Comparison of ENCODE assay signal across 15 mouse cellular contexts in genomic region chr4:135883881-135884516, GRCm38 (mm10). TPM values are rescaled to one million over a fixed set of nuclear protein-coding genes. Genes with fewer than 3 reads are reported as not detected.
DNase-seq lines count a peak whose midpoint lies in the region; ATAC-seq lines count a peak whose summit lies in the region.
"Had no signal": no experiment of that assay in that cellular context is flagged by ENCODE, and none has a peak within 500 bp of the region (broad histone marks: within the 10 kb centered on the region; RNA-seq: fewer than 3 reads in every experiment).

No protein-coding gene starts in this region.

- no peaks in the 10 kb centered on the region for H3K36me3 ChIP-seq in hindbrain, embryonic 10.5 days
- H3K36me3 ChIP-seq in hindbrain, embryonic 16.5 days (ENCODE audit: control insufficient read depth, insufficient read depth, low read length) = no peaks in the 10 kb centered on the region
- H3K36me3 ChIP-seq in megakaryocyte, embryonic 14.5 days (replicated peaks; ENCODE audit: low read length) = no peaks in the 10 kb centered on the region
- H3K36me3 ChIP-seq: midbrain, embryonic 15.5 days had no signal

- peaks cover 29% of the 10 kb centered on the region for H3K4me1 ChIP-seq in hindbrain, embryonic 10.5 days (replicated peaks)
- H3K4me1 ChIP-seq in hindbrain, embryonic 16.5 days (ENCODE audit: control insufficient read depth, insufficient read depth, low read depth, low read length) = no peaks in the 10 kb centered on the region
- H3K4me1 ChIP-seq in megakaryocyte, embryonic 14.5 days = peaks cover 44% of the 10 kb centered on the region
- H3K4me1 ChIP-seq: midbrain, embryonic 15.5 days had no signal

- no peaks in the 10 kb centered on the region for H3K9me3 ChIP-seq in hindbrain, embryonic 10.5 days
- H3K9me3 ChIP-seq in hindbrain, embryonic 16.5 days (ENCODE audit: control insufficient read depth, low read length) = no peaks in the 10 kb centered on the region
- H3K9me3 ChIP-seq in megakaryocyte, embryonic 14.5 days = no peaks in the 10 kb centered on the region
- H3K9me3 ChIP-seq: midbrain, embryonic 15.5 days had no signal

- H3K9ac ChIP-seq in hindbrain, embryonic 16.5 days (ENCODE audit: low read depth, low read length) = no peak overlapping the region
- H3K9ac ChIP-seq: liver, embryonic 14.5 days; midbrain, embryonic 15.5 days had no signal

- no peaks in the 10 kb centered on the region for H3K27me3 ChIP-seq in hindbrain, embryonic 10.5 days (ENCODE audit: insufficient read depth, poor library complexity, severe bottlenecking)
- H3K27me3 ChIP-seq in hindbrain, embryonic 16.5 days (replicated peaks; ENCODE audit: control insufficient read depth, insufficient read depth, low read length) = no peaks in the 10 kb centered on the region
- H3K27me3 ChIP-seq in megakaryocyte, embryonic 14.5 days (replicated peaks) = peaks cover 9% of the 10 kb centered on the region
- H3K27me3 ChIP-seq: midbrain, embryonic 15.5 days had no signal

- H3K4me3 ChIP-seq in hindbrain, embryonic 10.5 days = no peak overlapping the region
- H3K4me3 ChIP-seq in hindbrain, embryonic 16.5 days (ENCODE audit: low read length) = no peak overlapping the region
- H3K4me3 ChIP-seq in megakaryocyte, embryonic 14.5 days (replicated peaks) = peak overlapping the region; percentile 54
- H3K4me3 ChIP-seq: midbrain, embryonic 15.5 days had no signal

- WGBS in hindbrain, embryonic 10.5 days = 62% methylated on average over 7 of the region's 7 CpGs
- WGBS in hindbrain, embryonic 16.5 days = 71% methylated on average over 7 of the region's 7 CpGs

- H3K4me2 ChIP-seq in hindbrain, embryonic 16.5 days (ENCODE audit: low read length) = no peak overlapping the region
- H3K4me2 ChIP-seq: midbrain, embryonic 15.5 days had no signal

- no peak for DNase-seq in hindbrain, embryonic 10.5 days (ENCODE audit: low spot score)
- DNase-seq in induced T-regulatory cell, adult 2 months (ENCODE audit: low read depth) = peak; percentile 55
- peak; percentile 65 for DNase-seq in thymus, postnatal 4 days
- no peak for DNase-seq in cerebellum, adult 18-20 months
- DNase-seq: cerebellum, adult 11-12 months; gastrocnemius, postnatal 36 days; heart, postnatal 10 days; lung, postnatal 36 days had no signal

- H3K27ac ChIP-seq in hindbrain, embryonic 10.5 days = peak overlapping the region; percentile 14; the same call in 1 of the 2 replicates
- no peak overlapping the region for H3K27ac ChIP-seq in hindbrain, embryonic 16.5 days (ENCODE audit: low read depth, low read length)
- H3K27ac ChIP-seq: hindbrain, postnatal 0 days; liver, embryonic 14.5 days; midbrain, embryonic 15.5 days had no signal

- no peak for ATAC-seq in hindbrain, embryonic 16.5 days
- ATAC-seq in megakaryocyte, adult 5-6 weeks (ENCODE audit: poor library complexity, severe bottlenecking) = no peak
- ATAC-seq: forebrain, embryonic 16.5 days; hindbrain, postnatal 0 days; midbrain, embryonic 15.5 days had no signal

RNA-seq across cellular contexts. Expression of gene Pnrc2, which starts 10.3 kb away (rescaled TPM):
- 171 and 204 TPM in 2 replicates for polyA plus RNA-seq in hindbrain, embryonic 10.5 days (2016; fragmentation: Nextera tagmentation; extraction: Ambion mirVana)
- 98.2 and 103 TPM in 2 replicates for polyA plus RNA-seq in hindbrain, embryonic 16.5 days (2015; fragmentation: Nextera tagmentation; extraction: Ambion mirVana)
- 6.2 TPM in 1 of 2 replicates, not detected in the other for polyA plus RNA-seq in megakaryocyte, embryonic 14.5 days (2012; ENCODE audit: insufficient read depth, low replicate concordance)
- 248 and 273 TPM in 2 replicates for total RNA-seq in megakaryocyte, adult 5-6 weeks (2015)
- total RNA-seq in megakaryocyte, adult 5-6 weeks (2017) = 249 and 251 TPM in 2 replicates

RNA-seq across cellular contexts. Expression of gene Cnr2, which starts 11.2 kb away (rescaled TPM):
- polyA plus RNA-seq in hindbrain, embryonic 10.5 days (2016; fragmentation: Nextera tagmentation; extraction: Ambion mirVana) = 0.21 and 0.66 TPM in 2 replicates
- 0.09 and 0.10 TPM in 2 replicates for polyA plus RNA-seq in hindbrain, embryonic 16.5 days (2015; fragmentation: Nextera tagmentation; extraction: Ambion mirVana)
- 1.3 and 4.9 TPM in 2 replicates for polyA plus RNA-seq in megakaryocyte, embryonic 14.5 days (2012; ENCODE audit: insufficient read depth, low replicate concordance)
- total RNA-seq in megakaryocyte, adult 5-6 weeks (2015) = 15.2 and 16.9 TPM in 2 replicates
- total RNA-seq in megakaryocyte, adult 5-6 weeks (2017) = 18.8 and 20.7 TPM in 2 replicates
- polyA plus RNA-seq: forebrain, embryonic 16.5 days; midbrain, embryonic 15.5 days had no signal

RNA-seq across cellular contexts. Expression of gene Srsf10, which starts 28.5 kb away (rescaled TPM):
- 283 and 352 TPM in 2 replicates for polyA plus RNA-seq in hindbrain, embryonic 10.5 days (2016; fragmentation: Nextera tagmentation; extraction: Ambion mirVana)
- 144 and 166 TPM in 2 replicates for polyA plus RNA-seq in hindbrain, embryonic 16.5 days (2015; fragmentation: Nextera tagmentation; extraction: Ambion mirVana)
- polyA plus RNA-seq in megakaryocyte, embryonic 14.5 days (2012; ENCODE audit: insufficient read depth, low replicate concordance) = 81.0 and 110 TPM in 2 replicates
- total RNA-seq in megakaryocyte, adult 5-6 weeks (2015) = 104 and 125 TPM in 2 replicates
- 130 and 147 TPM in 2 replicates for total RNA-seq in megakaryocyte, adult 5-6 weeks (2017)

RNA-seq across cellular contexts. Expression of gene Fuca1, which starts 36.5 kb away (rescaled TPM):
- polyA plus RNA-seq in hindbrain, embryonic 10.5 days (2016; fragmentation: Nextera tagmentation; extraction: Ambion mirVana) = 54.3 and 59.5 TPM in 2 replicates
- polyA plus RNA-seq in hindbrain, embryonic 16.5 days (2015; fragmentation: Nextera tagmentation; extraction: Ambion mirVana) = 74.1 and 78.4 TPM in 2 replicates
- polyA plus RNA-seq in megakaryocyte, embryonic 14.5 days (2012; ENCODE audit: insufficient read depth, low replicate concordance) = 19.9 and 22.2 TPM in 2 replicates
- total RNA-seq in megakaryocyte, adult 5-6 weeks (2015) = 72.1 and 86.7 TPM in 2 replicates
- total RNA-seq in megakaryocyte, adult 5-6 weeks (2017) = 143 and 189 TPM in 2 replicates

Comparison
In these comparisons a context has a peak if more than half of its experiments do, and no peak if none do; other contexts are left out.
1. DNase-seq: peak in induced T-regulatory cell, adult 2 months (single experiment) and thymus, postnatal 4 days (single experiment); none in hindbrain, embryonic 10.5 days (single experiment) and cerebellum, adult 18-20 months (0 of 2).
2. RNA of gene Pnrc2, which starts 10.3 kb away (polyA plus RNA-seq): 171 to 204 TPM in hindbrain, embryonic 10.5 days and 98.2 to 103 TPM in hindbrain, embryonic 16.5 days; 6.2 TPM in megakaryocyte, embryonic 14.5 days; every median in the first group is over 10 times any median in the second.